Mouse (Mus musculus): ENCODE measurements around the gene Lsamp.
A peak's percentile ranks its signal among the peaks of the same experiment; 100 is the strongest.

Lsamp gene

GRCm38 (mm10) chr16:41235829-41236228, 1251.7 kb downstream of the Lsamp start:
- no peak for ATAC-seq (ENCODE audit: low TSS enrichment)

DNA sequence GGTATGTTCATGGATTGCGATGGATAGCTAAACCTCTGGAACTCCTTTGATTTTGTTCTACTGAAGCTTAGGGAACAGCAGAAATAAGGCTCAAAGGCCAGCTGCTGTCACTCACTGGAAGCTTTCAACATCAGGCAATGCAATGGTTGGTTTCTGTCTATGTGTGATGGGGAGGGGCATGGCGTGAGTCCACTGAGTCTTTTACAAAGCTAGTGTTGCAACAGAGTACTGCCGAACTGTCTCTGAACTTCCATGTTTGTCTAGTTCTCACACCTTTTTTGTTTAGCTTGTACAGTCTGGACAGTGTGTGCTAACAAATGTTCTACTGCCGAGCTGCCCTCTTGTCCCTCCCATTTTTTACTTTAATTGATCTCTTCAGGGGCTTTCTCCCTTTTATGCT, 1258.7 kb downstream of the Lsamp start:
- no peak for ATAC-seq (ENCODE audit: low TSS enrichment)

DNA sequence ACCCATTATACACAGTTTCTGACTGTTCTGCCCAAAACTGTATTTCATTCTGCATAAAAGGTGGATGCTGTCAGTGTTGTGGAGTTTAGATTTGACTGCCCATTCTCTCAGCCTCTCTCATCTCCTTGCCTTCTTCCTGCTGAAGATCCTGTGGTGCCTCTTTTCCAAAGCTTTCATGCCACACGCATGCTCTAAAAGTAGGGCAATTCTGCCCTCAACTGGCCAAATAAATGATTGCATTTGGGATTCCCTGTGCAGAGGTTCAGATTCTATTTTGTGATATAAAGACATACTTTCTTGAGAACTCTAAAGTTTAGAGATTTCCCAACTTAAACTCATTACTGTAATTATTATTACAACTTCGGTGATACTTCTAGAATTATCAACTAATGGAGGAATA, 1260.5 kb downstream of the Lsamp start:
- peak; percentile 98 for ATAC-seq (ENCODE audit: low TSS enrichment)

DNA sequence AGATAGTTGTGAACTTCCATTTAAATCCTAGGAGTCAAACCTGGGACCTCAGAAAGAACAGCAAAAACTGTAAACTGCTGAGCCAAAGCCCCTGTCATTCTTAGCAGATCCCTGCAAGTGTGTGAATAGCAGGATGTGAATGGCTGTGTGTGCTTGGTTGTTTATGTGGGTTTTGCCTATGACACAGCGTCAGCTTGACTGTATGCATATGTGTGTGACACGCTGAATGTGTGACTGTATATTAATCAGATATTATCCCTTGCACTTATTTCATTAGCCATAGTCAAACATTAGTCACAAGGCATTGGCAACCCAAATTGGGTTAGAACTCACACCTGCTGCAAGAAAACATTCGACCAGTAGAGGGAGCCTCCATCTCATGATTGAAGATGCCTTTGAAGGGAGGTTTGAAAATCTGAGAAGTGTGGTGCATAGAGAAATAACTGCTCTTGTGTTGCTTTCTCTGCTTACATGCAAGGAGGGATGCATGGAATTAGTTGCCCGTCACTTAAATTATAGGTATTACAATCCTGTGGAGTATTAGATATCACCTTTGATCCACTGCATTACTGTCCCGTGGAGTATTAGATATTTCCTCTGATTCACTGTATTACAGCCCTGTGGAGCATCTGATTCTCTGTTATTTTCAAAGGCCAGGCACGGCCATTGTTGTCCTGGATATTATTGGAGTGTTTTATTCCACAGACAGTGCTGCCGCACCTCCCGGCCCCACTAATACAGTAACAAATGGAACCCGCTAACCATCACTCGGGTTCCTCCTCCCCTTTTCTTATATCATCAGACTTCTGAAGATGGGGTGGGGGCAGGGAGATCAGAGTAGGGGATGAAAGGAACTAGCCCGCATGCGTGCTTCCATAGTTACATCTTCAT, 1274.2 kb downstream of the Lsamp start:
- peak; percentile 96 for ATAC-seq (ENCODE audit: low TSS enrichment)

- ATAC-seq (ENCODE audit: low TSS enrichment) = peak; percentile 38; the same call in 1 of the 2 replicates
Observed at GRCm38 (mm10) chr16:41275999-41276671, 1292.0 kb downstream of the Lsamp start.

DNA sequence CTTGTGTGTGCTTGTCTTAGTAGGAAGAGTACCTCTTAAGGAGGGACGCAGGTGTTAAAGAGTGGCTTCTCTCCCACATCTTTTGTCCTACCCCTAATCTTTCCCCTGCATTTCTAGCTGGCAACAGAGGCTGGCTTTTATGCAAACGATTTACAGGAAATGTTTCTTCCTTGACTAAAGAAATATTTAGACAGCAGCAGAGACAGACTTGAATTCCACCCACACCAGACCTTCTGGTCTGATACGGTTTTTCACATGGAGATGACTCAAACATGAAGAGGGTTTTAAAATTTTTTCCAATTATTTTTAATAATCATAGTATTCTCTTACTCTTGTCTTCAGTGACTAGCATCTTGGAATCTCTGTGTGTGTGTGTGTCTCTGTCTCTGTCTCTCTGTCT, 1333.8 kb downstream of the Lsamp start:
- no peak for ATAC-seq (ENCODE audit: low TSS enrichment)

DNA sequence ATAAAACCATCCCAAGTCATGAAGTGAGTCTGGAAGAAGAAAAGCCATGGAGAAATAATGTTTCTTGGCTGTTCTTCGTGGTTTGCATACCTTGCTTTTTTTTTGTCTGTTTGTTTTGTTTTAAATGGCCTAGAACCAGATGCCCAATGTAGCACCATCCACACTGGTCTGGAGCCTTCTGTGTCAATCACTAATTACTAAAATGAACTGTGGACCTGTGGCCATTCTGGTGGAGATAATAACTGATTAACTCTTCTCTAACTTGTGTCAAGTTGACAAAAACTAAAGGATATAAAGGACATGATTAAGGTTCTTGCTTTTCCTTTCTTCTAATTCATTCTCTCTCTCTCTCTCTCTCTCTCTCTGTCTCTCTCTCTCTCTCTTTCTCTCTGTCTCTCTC, 1359.3 kb downstream of the Lsamp start:
- ATAC-seq (ENCODE audit: low TSS enrichment) = no peak

DNA sequence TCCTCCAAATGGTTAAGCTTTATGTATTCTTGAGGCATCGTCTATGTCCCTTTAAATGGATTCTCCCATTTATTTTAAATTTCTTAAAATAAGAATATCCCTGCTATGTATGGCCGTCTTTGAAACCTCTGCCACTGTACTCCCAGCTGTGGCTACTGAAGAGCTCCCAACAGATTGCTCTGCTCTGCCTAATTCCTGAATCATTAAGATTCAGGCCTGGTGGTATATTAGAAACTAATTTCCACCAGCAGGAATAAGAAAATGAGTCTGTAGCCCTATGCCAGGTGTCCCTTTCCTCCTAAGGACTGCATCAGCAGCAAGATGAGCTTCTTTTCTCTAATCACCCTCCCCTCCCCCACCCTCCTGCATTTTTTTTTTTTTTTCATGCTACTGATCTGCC, 1381.0 kb downstream of the Lsamp start:
- no peak for ATAC-seq (ENCODE audit: low TSS enrichment)

DNA sequence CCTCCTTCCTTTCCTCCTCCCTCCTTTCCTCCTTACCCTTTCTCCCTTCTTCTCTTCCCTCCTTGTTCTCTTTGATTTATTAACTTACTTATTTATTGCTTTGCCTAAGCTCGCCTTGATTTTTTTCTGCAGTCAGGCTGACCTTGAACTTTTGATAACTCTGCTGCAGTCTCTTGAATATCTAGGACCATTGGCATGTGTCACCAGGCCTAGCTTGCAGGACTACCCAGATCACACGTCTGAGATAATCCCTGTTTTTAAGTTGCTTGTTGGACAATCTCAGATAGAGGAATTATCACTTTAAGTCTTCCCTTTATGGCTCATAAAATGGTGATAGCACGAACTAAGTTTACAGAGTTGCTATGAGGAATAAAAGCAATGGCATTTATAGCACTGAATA, 1399.5 kb downstream of the Lsamp start:
- ATAC-seq (ENCODE audit: low TSS enrichment) = no peak

GRCm38 (mm10) chr16:41384288-41384687, 1400.1 kb downstream of the Lsamp start:
- ATAC-seq (ENCODE audit: low TSS enrichment) = no peak

- ATAC-seq (ENCODE audit: low TSS enrichment) = no peak
Observed at GRCm38 (mm10) chr16:41408850-41409249, 1424.7 kb downstream of the Lsamp start.

GRCm38 (mm10) chr16:41410671-41411070, 1426.5 kb downstream of the Lsamp start:
- no peak for ATAC-seq (ENCODE audit: low TSS enrichment)

- ATAC-seq (ENCODE audit: low TSS enrichment) = peak; percentile 87
Observed at GRCm38 (mm10) chr16:41417363-41417762, 1433.2 kb downstream of the Lsamp start.

- ATAC-seq (ENCODE audit: low TSS enrichment) = no peak
Observed at GRCm38 (mm10) chr16:41467391-41467790, 1483.2 kb downstream of the Lsamp start.

- ATAC-seq (ENCODE audit: low TSS enrichment) = 0 out of 2 replicates have a peak, but pooled peaks have one; percentile 47
Observed at GRCm38 (mm10) chr16:41478694-41479093, 1494.5 kb downstream of the Lsamp start.

- no peak for ATAC-seq (ENCODE audit: low TSS enrichment)
Observed at GRCm38 (mm10) chr16:41481832-41482231, 1497.7 kb downstream of the Lsamp start.

DNA sequence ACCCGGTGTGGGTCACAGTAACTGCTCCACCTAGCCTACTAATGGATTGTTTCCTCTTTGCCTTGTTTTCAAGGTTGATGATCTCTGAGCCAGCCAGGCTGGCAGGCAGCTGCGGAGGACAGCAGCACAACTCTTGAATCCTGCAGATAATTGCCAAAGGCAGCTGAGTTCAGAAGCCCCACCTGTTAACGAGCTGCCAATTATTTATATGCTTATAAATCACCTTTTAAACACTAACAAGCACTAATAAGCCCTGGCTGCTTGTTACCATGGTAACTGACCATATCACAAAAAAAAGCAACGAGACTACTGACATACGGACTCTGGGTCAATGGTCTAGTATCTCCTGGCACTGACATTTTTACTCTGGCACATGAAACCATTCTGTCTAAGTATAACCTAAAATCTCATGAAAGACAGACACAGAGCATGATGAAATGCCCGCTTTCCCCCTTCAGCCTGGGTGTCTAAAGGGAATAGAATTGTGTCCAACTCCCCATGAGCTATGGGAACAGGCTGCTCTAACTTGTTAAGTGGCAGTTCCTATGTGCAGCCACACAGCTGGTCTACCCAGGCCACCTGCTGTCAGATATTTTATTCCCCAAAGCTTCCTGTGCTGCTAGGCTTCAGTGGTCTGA, 1526.9 kb downstream of the Lsamp start:
- peak; percentile 41 for ATAC-seq (ENCODE audit: low TSS enrichment)

DNA sequence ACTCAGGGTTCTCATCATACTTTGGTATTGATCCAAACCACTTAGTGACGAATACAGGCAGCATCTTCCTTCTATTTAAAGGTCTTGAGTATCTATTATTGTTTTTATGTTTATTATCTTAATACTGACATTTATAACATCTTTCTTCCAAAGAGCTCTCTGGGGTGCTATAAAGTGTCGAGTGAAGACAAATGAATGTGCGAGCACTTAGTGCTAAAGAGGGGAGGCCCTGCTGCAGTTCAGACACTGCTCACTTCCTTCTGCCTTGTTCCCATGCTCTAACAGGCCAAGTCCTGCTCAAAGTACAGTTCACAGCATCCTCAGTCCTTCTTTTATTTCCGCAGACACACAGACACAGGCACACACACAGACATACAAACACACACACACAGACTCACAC, 1537.4 kb downstream of the Lsamp start:
- ATAC-seq (ENCODE audit: low TSS enrichment) = no peak

- no peak for ATAC-seq (ENCODE audit: low TSS enrichment)
Observed at GRCm38 (mm10) chr16:41524266-41524665, 1540.1 kb downstream of the Lsamp start.

DNA sequence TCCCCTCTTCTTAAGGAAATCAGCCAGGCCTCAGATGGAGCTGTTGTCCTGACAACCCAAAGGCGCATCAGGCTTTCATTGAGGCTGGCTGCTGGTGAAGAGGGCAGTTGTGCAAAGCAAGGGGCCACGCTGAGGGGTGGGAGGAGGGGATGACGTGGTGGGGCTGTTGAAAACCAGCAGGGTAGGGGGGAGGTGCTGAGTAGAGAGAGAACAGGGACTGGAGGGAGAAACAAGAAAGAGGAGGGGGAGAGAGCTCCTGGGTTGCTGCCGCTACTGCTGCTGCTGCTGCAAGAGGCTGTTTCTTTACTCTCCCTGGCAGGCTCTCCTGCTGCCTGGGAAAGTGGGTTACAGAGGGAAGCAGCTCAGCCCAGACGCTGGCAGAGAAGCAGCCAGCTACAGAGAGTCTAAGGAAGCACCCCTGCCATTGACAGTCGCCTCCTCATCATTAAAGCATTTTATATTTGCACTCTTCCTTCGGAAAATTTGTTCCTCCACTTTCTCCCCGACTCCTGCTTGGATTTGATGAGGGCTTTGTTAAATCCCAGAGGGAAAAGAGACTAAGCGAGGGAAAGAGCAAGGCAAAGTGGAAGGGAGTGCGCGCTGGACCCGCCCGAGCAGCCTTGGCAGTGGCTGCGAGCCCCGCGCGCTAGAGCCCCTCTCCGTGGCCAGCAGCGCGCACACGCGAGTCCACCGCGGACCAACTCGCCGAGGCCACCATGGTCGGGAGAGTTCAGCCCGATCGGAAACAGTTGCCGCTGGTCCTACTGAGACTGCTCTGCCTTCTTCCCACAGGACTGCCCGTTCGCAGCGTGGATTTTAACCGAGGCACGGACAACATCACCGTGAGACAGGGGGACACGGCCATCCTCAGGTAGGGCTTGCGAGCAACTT, 1548.7 kb downstream of the Lsamp start:
- ATAC-seq (ENCODE audit: low TSS enrichment) = peak; percentile 87

DNA sequence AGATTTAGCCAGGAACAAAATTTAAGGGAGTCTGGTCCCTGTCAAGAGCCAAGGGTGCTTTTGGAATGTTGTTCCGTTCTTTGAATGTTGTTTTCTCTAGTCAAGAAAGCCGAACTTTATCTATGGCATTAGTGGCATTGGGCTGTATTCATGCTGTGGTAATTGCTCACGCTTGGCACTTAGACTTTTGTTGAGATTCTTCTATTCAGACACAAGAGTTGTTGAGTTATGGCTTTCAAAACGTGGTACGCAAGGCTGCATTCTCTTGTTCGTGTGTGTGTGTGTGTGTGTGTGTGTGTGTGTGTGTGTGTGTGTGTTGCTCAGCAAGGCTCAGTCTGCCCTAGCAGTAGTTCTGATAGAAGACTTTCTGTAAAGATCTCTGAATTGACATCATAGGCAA, 1549.5 kb downstream of the Lsamp start:
- no peak for ATAC-seq (ENCODE audit: low TSS enrichment)

DNA sequence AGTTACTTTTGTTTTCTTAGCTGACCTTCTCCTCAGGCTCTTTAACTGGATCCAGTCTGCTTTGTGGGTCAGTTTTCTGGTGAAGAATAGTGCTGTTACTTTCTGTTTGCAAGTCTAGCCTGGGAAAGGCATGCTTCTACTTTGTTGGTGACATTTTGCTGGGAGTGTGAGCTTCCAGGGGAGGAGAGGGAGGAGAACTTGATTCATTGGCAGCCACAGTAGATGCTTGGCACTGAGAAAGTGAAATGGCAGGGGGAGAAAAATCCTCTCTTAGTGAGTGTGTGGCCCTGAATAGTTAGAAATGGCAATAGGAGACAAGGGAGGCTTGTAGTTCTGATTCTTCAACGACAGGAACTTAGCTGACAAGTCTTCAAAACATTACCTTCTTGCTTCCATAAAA, 1551.6 kb downstream of the Lsamp start:
- ATAC-seq (ENCODE audit: low TSS enrichment) = 0 out of 2 replicates have a peak, but pooled peaks have one; percentile 10
